Mouse (Mus musculus) E14TG2a.4 (cell line): ENCODE data around the gene Dscam.

Source experiments
- CTCF ChIP-seq: conservative IDR thresholded peaks from 2 replicates; pipeline ENCODE4 v1.5.1; 2014; ENCODE audit warnings: low read length
- POU5F1 ChIP-seq: IDR thresholded peaks from 2 replicates; pipeline ENCODE4 v1.6.1; 2014; ENCODE audit warnings: low read length, borderline replicate concordance

- no peak for TF ChIP-seq CTCF
- TF ChIP-seq POU5F1 = no peak
Measured at GRCm38 (mm10) chr16:96927408-96927807, 243.1 kb downstream of the Dscam start.
